Mouse (Mus musculus) midbrain, postnatal 0 days (tissue): ENCODE results near the gene Med10. TPM values are rescaled to one million over a fixed set of nuclear protein-coding genes. Genes with fewer than 3 reads are reported as not detected.

ENCODE experiments used
- ATAC-seq: fragments of 200-750 bp; cut with Nextera tagmentation; 2 replicates; pipeline ENCODE4 v1.8.0; 2017; ENCODE audit warnings: moderate number of reproducible peaks, mild to moderate bottlenecking, moderate TSS enrichment, moderate library complexity; ENCODE audit not compliant: low FRiP score
- DNase-seq: peaks from one replicate; pipeline ENCODE4 v3.0.0-alpha.2; 2015; ENCODE audit warnings: low spot score
- H3K27ac ChIP-seq: fragments of 300-500 bp; sonication (generic); 2 replicates; pipeline ENCODE4 v1.5.1; 2014; ENCODE audit warnings: low read depth, mild to moderate bottlenecking, low read length, mixed read lengths
- H3K27me3 ChIP-seq: fragments of 300-500 bp; sonication (generic); 2 replicates; pipeline ENCODE4 v1.6.1; 2014; ENCODE audit warnings: low read length, control low read depth, mixed read lengths; ENCODE audit not compliant: insufficient read depth
- H3K36me3 ChIP-seq: fragments of 300-500 bp; sonication (generic); 2 replicates; pipeline ENCODE4 v1.6.1; 2014; ENCODE audit warnings: low read length, control low read depth, mixed read lengths; ENCODE audit not compliant: insufficient read depth
- H3K4me1 ChIP-seq: fragments of 300-500 bp; sonication (generic); 2 replicates; pipeline ENCODE4 v1.6.1; 2014; ENCODE audit warnings: mild to moderate bottlenecking, control low read depth, antibody characterized with exemption, low read length, mixed read lengths; ENCODE audit not compliant: insufficient read depth
- H3K4me2 ChIP-seq: fragments of 300-500 bp; sonication (generic); 2 replicates; pipeline ENCODE4 v1.6.1; 2014; ENCODE audit warnings: low read depth, mild to moderate bottlenecking, low read length, mixed read lengths; ENCODE audit not compliant: poor library complexity, severe bottlenecking
- H3K4me3 ChIP-seq: fragments of 300-500 bp; sonication (generic); 2 replicates; pipeline ENCODE4 v1.5.1; 2014; ENCODE audit warnings: low read depth, mild to moderate bottlenecking, low read length, moderate library complexity
- H3K9ac ChIP-seq: fragments of 300-500 bp; sonication (generic); replicated peaks from 2 replicates; pipeline ENCODE4 v1.6.1; 2014; ENCODE audit warnings: mild to moderate bottlenecking, low read length, moderate library complexity, mixed read lengths; ENCODE audit not compliant: poor library complexity, severe bottlenecking
- H3K9me3 ChIP-seq: fragments of 300-500 bp; sonication (generic); 2 replicates; pipeline ENCODE4 v1.6.1; 2016; ENCODE audit warnings: low read length, control low read depth
- CTCF ChIP-seq: IDR thresholded peaks from 2 replicates; pipeline ENCODE4 v1.5.1; 2016; ENCODE audit warnings: antibody characterized with exemption, mild to moderate bottlenecking
- WGBS: fragments of 180-500 bp; shearing (Covaris S2); extraction: QIAGEN DNeasy Blood & Tissue Kit; methylation state at CpG from one replicate; pipeline ENCODE4 v1.1.7; 2014; 5-methylcytosine and 5-hydroxymethylcytosine counted together
- polyA plus RNA-seq: library from polyadenylated mRNA; unstranded; fragments of >200 nt; fragmentation: Nextera tagmentation; extraction: Ambion mirVana; gene quantifications from 2 replicates; pipeline ENCODE4 v1.2.1, GENCODE M21; 2015
- total RNA-seq: library from RNA; depleted of rRNA; stranded (reverse); fragments of >200 nt; gene quantifications from 2 replicates; pipeline ENCODE4 v1.2.3, GENCODE M21; 2014

Gene Med10
- total and polyA plus RNA-seq, 2 experiments from 2014 or later: 50.5 to 143 TPM

- Histone ChIP-seq H3K9ac (no peak overlapping the region), H3K4me2 (no peak overlapping the region), H3K27me3 (no peaks in the 10 kb centered on the region), H3K36me3 (no peaks in the 10 kb centered on the region), H3K4me3 (no peak overlapping the region), H3K27ac (no peak overlapping the region), H3K4me1 (no peaks in the 10 kb centered on the region), H3K9me3 (no peaks in the 10 kb centered on the region)
- TF ChIP-seq CTCF: no peak
- ATAC-seq (no peak), DNase-seq (no peak)
- 64% methylated on average over 1 of the region's 1 CpGs for WGBS
Measured at GRCm38 (mm10) chr13:69845592-69845991, 43.4 kb downstream of the Med10 start.

- no peak overlapping the region for H3K4me3 ChIP-seq
- H3K36me3 ChIP-seq: no peaks in the 10 kb centered on the region
- DNase-seq (no peak), ATAC-seq (no peak)
- no peaks in the 10 kb centered on the region for H3K4me1 ChIP-seq
- no peaks in the 10 kb centered on the region for H3K9me3 ChIP-seq
- H3K27me3 ChIP-seq: no peaks in the 10 kb centered on the region
- H3K4me2 ChIP-seq: no peak overlapping the region
- no peak overlapping the region for H3K27ac ChIP-seq
- no peak for TF ChIP-seq CTCF
- H3K9ac ChIP-seq: no peak overlapping the region
- 92% methylated on average over 1 of the region's 1 CpGs for WGBS
Measured at GRCm38 (mm10) chr13:69849579-69849978, 47.4 kb downstream of the Med10 start.

GRCm38 (mm10) chr13:69852313-69852712, 50.1 kb downstream of the Med10 start:
- no peak for ATAC-seq
- DNase-seq: no peak
- H3K4me1 ChIP-seq: no peaks in the 10 kb centered on the region

GRCm38 (mm10) chr13:69853425-69854043, 51.3 kb downstream of the Med10 start:
- no peaks in the 10 kb centered on the region for H3K27me3 ChIP-seq
- DNase-seq (no peak), ATAC-seq (no peak)
- 26% methylated on average over 5 of the region's 5 CpGs for WGBS
- H3K9ac ChIP-seq: no peak overlapping the region
- H3K27ac ChIP-seq: no peak overlapping the region
- no peaks in the 10 kb centered on the region for H3K9me3 ChIP-seq
- H3K4me3 ChIP-seq: no peak overlapping the region
- no peaks in the 10 kb centered on the region for H3K4me1 ChIP-seq
- H3K36me3 ChIP-seq: no peaks in the 10 kb centered on the region
- no peak overlapping the region for H3K4me2 ChIP-seq
- no peak for TF ChIP-seq CTCF

More at GRCm38 (mm10) chr13:69852313-69852712, 50.1 kb downstream of the Med10 start:
- H3K4me3 ChIP-seq: no peak overlapping the region
- no peak for TF ChIP-seq CTCF
- 74% methylated on average over 5 of the region's 5 CpGs for WGBS
- no peaks in the 10 kb centered on the region for H3K27me3 ChIP-seq
- H3K9ac ChIP-seq: no peak overlapping the region
- no peaks in the 10 kb centered on the region for H3K9me3 ChIP-seq
- no peak overlapping the region for H3K27ac ChIP-seq
- H3K36me3 ChIP-seq: no peaks in the 10 kb centered on the region
- no peak overlapping the region for H3K4me2 ChIP-seq

- Histone ChIP-seq H3K4me2 (no peak overlapping the region), H3K27ac (no peak overlapping the region), H3K9ac (no peak overlapping the region), H3K27me3 (no peaks in the 10 kb centered on the region), H3K36me3 (no peaks in the 10 kb centered on the region), H3K4me1 (no peaks in the 10 kb centered on the region), H3K4me3 (no peak overlapping the region), H3K9me3 (no peaks in the 10 kb centered on the region)
- DNase-seq (no peak), ATAC-seq (no peak)
- no peak for TF ChIP-seq CTCF
- 96% methylated on average over 1 of the region's 1 CpGs for WGBS
Measured at GRCm38 (mm10) chr13:69855941-69856340, 53.7 kb downstream of the Med10 start.

- Histone ChIP-seq H3K4me1 (no peaks in the 10 kb centered on the region), H3K36me3 (no peaks in the 10 kb centered on the region), H3K9me3 (no peaks in the 10 kb centered on the region), H3K4me3 (no peak overlapping the region), H3K27me3 (no peaks in the 10 kb centered on the region), H3K27ac (no peak overlapping the region), H3K4me2 (no peak overlapping the region), H3K9ac (no peak overlapping the region)
- no peak for ATAC-seq
- DNase-seq: no peak
- TF ChIP-seq CTCF: no peak
- WGBS: 99% methylated on average over 4 of the region's 4 CpGs
Measured at GRCm38 (mm10) chr13:69862276-69862675, 60.1 kb downstream of the Med10 start.
